Mouse (Mus musculus): ENCODE measurements around the gene Eif2s3x.
"Not testable (repeated sequence)": the region's sequence is repeated elsewhere in the genome, so short reads cannot be mapped to it uniquely, and the experiment has no call there.

GRCm38 (mm10) chrX:94193901-94194300 lies 18.8 kb downstream of the Eif2s3x start:
- peak; percentile 10 for TF ChIP-seq CTCF (IDR thresholded peaks at IDR 0.05; ENCODE audit: low read depth, low read length)
- TF ChIP-seq POLR2A (IDR thresholded peaks at IDR 0.05; ENCODE audit: insufficient read depth, low read length); EP300 (IDR thresholded peaks at IDR 0.05; ENCODE audit: insufficient read depth, low read depth, low read length): not testable (repeated sequence)

All from ES-Bruce4 (cell line).